Mouse (Mus musculus): ENCODE data around the gene Dlg2. TPM values are rescaled to one million over a fixed set of nuclear protein-coding genes. Genes with fewer than 3 reads are reported as not detected.

Gene Dlg2
- polyA plus RNA-seq, 1 experiment from 2014 or later, result 1.5 TPM

DNA sequence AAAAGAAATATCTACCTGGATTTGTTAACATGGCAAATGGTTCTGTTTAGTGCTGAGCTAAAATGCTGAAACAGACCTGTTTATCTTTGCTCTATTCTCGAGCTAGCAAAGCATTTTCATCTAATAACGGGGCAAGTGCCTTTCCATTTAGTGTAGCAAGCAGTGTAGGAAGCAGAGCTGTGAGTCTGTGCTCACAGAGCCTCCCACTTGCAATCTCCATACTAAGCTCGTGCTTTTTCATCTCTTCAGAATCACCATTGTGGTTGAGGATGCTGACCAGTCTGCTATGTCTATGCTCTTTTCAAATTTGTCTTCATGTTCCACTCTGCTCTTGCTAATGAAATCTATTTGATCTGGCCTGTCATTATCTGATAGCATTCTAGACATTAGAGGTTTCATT, 1002.7 kb downstream of the Dlg2 start:
- POLR2A ChIA-PET, result no interaction called here
- in situ Hi-C loops (cut with MboI; ENCODE audit: low pct_unique_long_range_greater_than_20kb), result no loop called here
- DNase-seq (ENCODE audit: low read depth, low spot score), result no peak

DNA sequence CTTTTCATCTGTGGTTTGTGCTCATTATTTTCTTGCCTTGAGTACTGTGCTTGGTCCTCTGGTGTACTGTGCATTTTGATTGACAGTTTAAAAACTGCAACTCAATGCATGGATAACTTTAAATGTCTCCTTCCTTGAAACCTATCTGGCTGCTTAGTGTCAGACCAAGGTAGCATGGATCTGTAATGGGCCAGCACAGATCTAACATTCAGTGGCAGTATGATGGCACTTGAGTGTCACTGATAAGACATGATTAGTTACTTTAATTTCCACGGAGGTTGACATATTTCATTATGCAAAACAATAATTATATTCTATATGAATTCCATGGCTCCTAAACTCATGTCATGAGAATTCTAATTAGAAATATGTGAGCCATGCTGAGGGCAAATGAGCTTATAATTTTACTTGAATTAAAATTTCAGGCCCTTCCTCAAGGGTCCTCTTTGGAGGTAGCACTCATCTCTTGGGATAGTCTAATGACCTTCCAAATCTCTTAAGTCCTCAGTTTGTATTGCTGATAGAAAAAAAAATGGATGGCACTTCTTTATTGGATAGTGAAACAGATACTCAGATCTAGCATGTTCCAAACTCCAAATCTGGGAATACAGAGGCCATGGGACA, 1005.2 kb downstream of the Dlg2 start:
- CTCF ChIA-PET, result interaction anchor here (1.4 kb wide), 1 partner anchor 24 kb away, joined by 3 read pairs; no protein-coding TSS in a partner anchor
- no peak for ATAC-seq
- in situ Hi-C loops (cut with MboI; ENCODE audit: low pct_unique_long_range_greater_than_20kb), result no loop called here
- DNase-seq (ENCODE audit: low read depth, low spot score), result no peak
- POLR2A ChIA-PET, result no interaction called here
- no peaks in the 10 kb centered on the region for H3K27me3 ChIP-seq
- no peak for TF ChIP-seq CTCF (IDR thresholded peaks at IDR 0.05)

More for the DNA sequence above, 1002.7 kb downstream of the Dlg2 start:
- CTCF ChIA-PET, result interaction anchor here (0.8 to 1.4 kb wide), 3 partner anchors 8 to 22 kb away, joined by 3 read pairs; no protein-coding TSS in a partner anchor
- H3K27me3 ChIP-seq, result peaks cover 7% of the 10 kb centered on the region
- no peak for TF ChIP-seq CTCF (IDR thresholded peaks at IDR 0.05)
- ATAC-seq, result no peak

GRCm38 (mm10) chr7:91493234-91493633, 1016.8 kb downstream of the Dlg2 start:
- in situ Hi-C loops (cut with MboI; ENCODE audit: low pct_unique_long_range_greater_than_20kb), result no loop called here
- TF ChIP-seq CTCF (IDR thresholded peaks at IDR 0.05), result no peak
- DNase-seq (ENCODE audit: low read depth, low spot score) (no peak), ATAC-seq (no peak)
- POLR2A ChIA-PET, result no interaction called here
- CTCF ChIA-PET, result no interaction called here
- no peaks in the 10 kb centered on the region for H3K27me3 ChIP-seq

GRCm38 (mm10) chr7:91495526-91495925, 1019.1 kb downstream of the Dlg2 start:
- H3K27me3 ChIP-seq, result no peaks in the 10 kb centered on the region
- in situ Hi-C loops (cut with MboI; ENCODE audit: low pct_unique_long_range_greater_than_20kb), result no loop called here
- no peak for TF ChIP-seq CTCF (IDR thresholded peaks at IDR 0.05)
- DNase-seq (ENCODE audit: low read depth, low spot score) (no peak), ATAC-seq (no peak)
- ChIA-PET POLR2A (no interaction called here), CTCF (interaction anchor here (1.3 to 1.6 kb wide), 2 partner anchors 15 to 28 kb away, joined by 3 to 4 read pairs; no protein-coding TSS in a partner anchor)

- in situ Hi-C loops (cut with MboI; ENCODE audit: low pct_unique_long_range_greater_than_20kb), result no loop called here
- CTCF ChIA-PET, result no interaction called here
- no peak for TF ChIP-seq CTCF (IDR thresholded peaks at IDR 0.05)
- no peak for ATAC-seq
- POLR2A ChIA-PET, result no interaction called here
- H3K27me3 ChIP-seq, result peaks cover 5% of the 10 kb centered on the region
- no peak for DNase-seq (ENCODE audit: low read depth, low spot score)
These were observed 1034.6 kb downstream of the Dlg2 start for GRCm38 (mm10) chr7:91511119-91511518.

DNA sequence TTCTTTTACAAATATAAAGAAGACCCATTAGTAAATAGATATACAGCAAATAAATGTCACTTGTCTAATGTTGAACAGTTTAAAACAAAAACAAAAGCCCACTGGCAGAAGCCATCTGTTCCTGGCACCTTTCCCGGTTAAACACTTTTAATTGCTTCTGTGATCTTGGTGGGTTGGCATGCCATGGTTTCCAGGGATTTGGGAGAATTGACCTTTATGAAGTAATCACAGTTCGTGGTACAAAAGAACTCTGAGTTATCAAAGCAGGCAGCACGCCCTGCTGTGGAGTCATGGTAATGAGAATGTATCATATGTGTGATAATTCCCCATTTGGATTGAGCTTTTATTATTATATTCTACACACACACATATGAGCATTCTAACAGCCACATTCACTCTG, 1038.0 kb downstream of the Dlg2 start:
- in situ Hi-C loops (cut with MboI; ENCODE audit: low pct_unique_long_range_greater_than_20kb), result no loop called here
- DNase-seq (ENCODE audit: low read depth, low spot score) (no peak), ATAC-seq (no peak)
- no peak for TF ChIP-seq CTCF (IDR thresholded peaks at IDR 0.05)
- POLR2A ChIA-PET, result no interaction called here
- H3K27me3 ChIP-seq, result peaks cover 25% of the 10 kb centered on the region
- CTCF ChIA-PET, result interaction anchor here (1.3 kb wide), 1 partner anchor 9 kb away, joined by 3 read pairs; no protein-coding TSS in a partner anchor

DNA sequence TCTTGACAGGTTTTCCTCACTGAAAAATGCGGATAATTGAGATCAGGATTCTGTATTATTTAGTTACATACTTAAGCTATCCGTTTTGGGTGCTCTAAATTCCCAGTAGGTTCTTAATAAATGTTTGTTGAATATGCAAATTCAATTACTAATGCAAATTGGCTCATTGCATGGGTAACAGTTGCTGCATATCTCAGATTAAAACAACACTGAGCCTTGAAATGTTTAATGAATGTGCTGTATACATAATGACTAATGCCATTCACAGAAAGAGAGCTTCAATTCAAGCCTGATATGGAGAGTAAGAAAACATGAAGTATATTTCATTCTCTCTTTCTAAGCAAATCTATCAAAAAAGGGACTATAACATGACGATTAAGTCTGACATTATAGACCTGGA, 1039.8 kb downstream of the Dlg2 start:
- no peak for TF ChIP-seq CTCF (IDR thresholded peaks at IDR 0.05)
- peaks cover 33% of the 10 kb centered on the region for H3K27me3 ChIP-seq
- in situ Hi-C loops (cut with MboI; ENCODE audit: low pct_unique_long_range_greater_than_20kb), result no loop called here
- DNase-seq (ENCODE audit: low read depth, low spot score) (no peak), ATAC-seq (no peak)
- CTCF ChIA-PET, result no interaction called here
- POLR2A ChIA-PET, result no interaction called here

- POLR2A ChIA-PET, result no interaction called here
- TF ChIP-seq CTCF (IDR thresholded peaks at IDR 0.05), result no peak
These were observed 1049.4 kb downstream of the Dlg2 start for GRCm38 (mm10) chr7:91525859-91526258.

GRCm38 (mm10) chr7:91542597-91543285, 1066.3 kb downstream of the Dlg2 start:
- DNase-seq (ENCODE audit: low read depth, low spot score), result no peak
- no peak for ATAC-seq
- CTCF ChIA-PET, result no interaction called here
- in situ Hi-C loops (cut with MboI; ENCODE audit: low pct_unique_long_range_greater_than_20kb), result no loop called here
- H3K27me3 ChIP-seq, result no peaks in the 10 kb centered on the region
- no peak for TF ChIP-seq CTCF (IDR thresholded peaks at IDR 0.05)
- POLR2A ChIA-PET, result no interaction called here

More at GRCm38 (mm10) chr7:91525859-91526258, 1049.4 kb downstream of the Dlg2 start:
- DNase-seq (ENCODE audit: low read depth, low spot score) (no peak), ATAC-seq (no peak)
- in situ Hi-C loops (cut with MboI; ENCODE audit: low pct_unique_long_range_greater_than_20kb), result no loop called here
- H3K27me3 ChIP-seq, result peaks cover 22% of the 10 kb centered on the region
- CTCF ChIA-PET, result no interaction called here

DNA sequence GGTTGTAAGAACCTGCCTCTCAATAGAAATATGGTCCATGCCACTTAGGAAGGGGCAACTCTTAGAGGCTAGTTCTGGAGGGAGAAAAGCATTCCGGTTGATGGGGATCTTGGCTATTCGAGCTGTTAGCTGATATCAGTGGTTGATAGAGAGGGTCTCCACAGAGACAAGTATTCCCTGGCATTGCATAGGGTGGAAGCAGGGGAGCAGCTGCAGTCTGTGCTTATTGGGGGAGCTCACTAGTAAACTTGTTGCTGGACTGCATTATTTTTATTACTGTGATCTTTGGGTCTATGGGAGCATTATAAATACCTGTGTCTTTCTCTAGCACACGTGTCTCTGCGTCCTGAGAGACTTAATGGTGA, 1066.8 kb downstream of the Dlg2 start:
- H3K27me3 ChIP-seq, result no peaks in the 10 kb centered on the region
- DNase-seq (ENCODE audit: low read depth, low spot score) (no peak), ATAC-seq (no peak)
- in situ Hi-C loops (cut with MboI; ENCODE audit: low pct_unique_long_range_greater_than_20kb), result no loop called here
- TF ChIP-seq CTCF (IDR thresholded peaks at IDR 0.05), result no peak
- ChIA-PET POLR2A (no interaction called here), CTCF (no interaction called here)

GRCm38 (mm10) chr7:91544600-91544999, 1068.1 kb downstream of the Dlg2 start:
- no peak for TF ChIP-seq CTCF (IDR thresholded peaks at IDR 0.05)
- DNase-seq (ENCODE audit: low read depth, low spot score), result no peak

More at GRCm38 (mm10) chr7:91544600-91544999, 1068.1 kb downstream of the Dlg2 start:
- ATAC-seq, result no peak
- no peaks in the 10 kb centered on the region for H3K27me3 ChIP-seq
- ChIA-PET CTCF (interaction anchor here (1.5 kb wide), 1 partner anchor 10 kb away, joined by 4 read pairs; no protein-coding TSS in a partner anchor), POLR2A (no interaction called here)
- in situ Hi-C loops (cut with MboI; ENCODE audit: low pct_unique_long_range_greater_than_20kb), result no loop called here
